Mouse (Mus musculus): ENCODE measurements around the gene Gca.

DNA sequence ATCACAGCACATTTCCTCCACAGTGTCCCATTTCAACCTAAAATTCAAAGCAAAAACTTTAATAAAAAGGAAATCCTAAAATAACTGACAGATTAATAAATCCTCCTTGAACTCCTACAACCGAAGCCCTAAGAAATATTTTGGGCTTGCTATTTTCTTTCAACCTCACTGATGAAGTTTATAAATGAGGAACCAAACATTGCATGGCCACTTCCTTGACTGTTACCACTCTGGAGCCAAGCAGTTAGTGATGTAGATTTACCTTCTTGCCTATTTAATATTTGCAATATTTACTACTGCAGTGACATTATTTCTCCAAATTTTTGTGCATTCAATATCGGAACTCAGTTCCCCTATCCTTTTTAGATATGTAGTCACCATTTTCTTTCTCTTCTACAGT lies 24.2 kb upstream of the Gca start:
- TF ChIP-seq TAL1 (IDR thresholded peaks at IDR 0.05; ENCODE audit: low read length): no peak
- TF ChIP-seq GATA1 (IDR thresholded peaks at IDR 0.05; ENCODE audit: low read length): no peak

Measured in erythroblast, embryonic 14.5 days (primary cell).